ENCODE assay signal across 16 mouse cellular contexts in the genomic region with DNA sequence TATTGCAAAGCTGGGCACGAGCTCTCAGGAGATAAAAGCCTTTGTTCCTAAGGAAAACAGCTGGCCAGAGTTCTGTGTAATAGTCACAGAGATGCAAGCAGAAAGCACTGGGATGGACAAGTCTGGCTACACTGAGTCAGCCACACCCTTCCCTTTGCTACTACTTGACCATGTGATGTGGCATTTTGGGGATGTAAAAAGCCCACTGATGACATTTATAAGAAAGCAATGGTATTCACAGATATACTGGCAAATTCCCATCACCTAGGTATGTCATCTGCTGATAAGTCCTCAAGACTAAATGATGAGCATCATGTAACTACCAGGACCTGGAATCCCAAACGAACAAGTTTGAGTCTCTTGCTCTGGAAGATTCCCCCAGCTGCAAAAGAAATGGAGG.
DNase-seq lines count a peak whose midpoint lies in the region; ATAC-seq and TF ChIP-seq lines count a peak whose summit lies in the region.
"Had no signal": no experiment of that assay in that cellular context is flagged by ENCODE, and none has a peak within 500 bp of the region (broad histone marks: within the 10 kb centered on the region; RNA-seq: fewer than 3 reads in every experiment).

No protein-coding gene starts in this region.

- H3K79me2 ChIP-seq in C2C12 (ENCODE audit: control insufficient read depth, insufficient read depth) = peaks cover 5% of the 10 kb centered on the region

- no peaks in the 10 kb centered on the region for H3K9me3 ChIP-seq in forebrain, embryonic 12.5 days
- no peaks in the 10 kb centered on the region for H3K9me3 ChIP-seq in forebrain, postnatal 0 days (ENCODE audit: low read length)
- no peaks in the 10 kb centered on the region for H3K9me3 ChIP-seq in heart, postnatal 0 days (replicated peaks; ENCODE audit: control insufficient read depth, low read length)
- H3K9me3 ChIP-seq in liver, embryonic 12.5 days (replicated peaks) = no peaks in the 10 kb centered on the region
- H3K9me3 ChIP-seq: forebrain, embryonic 15.5 days; limb, embryonic 15.5 days; lung, embryonic 15.5 days had no signal

- H3K4me3 ChIP-seq in forebrain, embryonic 12.5 days (replicated peaks) = no peak overlapping the region
- H3K4me3 ChIP-seq in forebrain, postnatal 0 days (ENCODE audit: low read depth, low read length) = no peak overlapping the region
- H3K4me3 ChIP-seq in heart, postnatal 0 days (ENCODE audit: low read depth, low read length) = no peak overlapping the region
- no peak overlapping the region for H3K4me3 ChIP-seq in C2C12 (ENCODE audit: insufficient read depth, poor library complexity, severe bottlenecking)
- H3K4me3 ChIP-seq in liver, embryonic 12.5 days = no peak overlapping the region
- H3K4me3 ChIP-seq: forebrain, embryonic 15.5 days; limb, embryonic 15.5 days; lung, embryonic 15.5 days had no signal

- H3K4me1 ChIP-seq in forebrain, embryonic 12.5 days = peaks cover 81% of the 10 kb centered on the region
- H3K4me1 ChIP-seq in forebrain, postnatal 0 days (ENCODE audit: insufficient read depth) = no peaks in the 10 kb centered on the region; the same call in 1 of the 2 replicates
- peaks cover 58% of the 10 kb centered on the region for H3K4me1 ChIP-seq in heart, postnatal 0 days (ENCODE audit: control insufficient read depth, insufficient read depth)
- H3K4me1 ChIP-seq in liver, embryonic 12.5 days = peaks cover 97% of the 10 kb centered on the region

- TF ChIP-seq EP300 in heart, postnatal 0 days (IDR thresholded peaks at IDR 0.05; ENCODE audit: low read depth) = no peak

- H3K4me2 ChIP-seq in forebrain, embryonic 12.5 days = no peak overlapping the region
- no peak overlapping the region for H3K4me2 ChIP-seq in forebrain, postnatal 0 days (ENCODE audit: low read depth)
- H3K4me2 ChIP-seq in heart, postnatal 0 days (ENCODE audit: low read depth, low read length) = no peak overlapping the region
- peak overlapping the region; percentile 35 for H3K4me2 ChIP-seq in liver, embryonic 12.5 days
- H3K4me2 ChIP-seq: forebrain, embryonic 15.5 days; limb, embryonic 15.5 days; lung, embryonic 15.5 days had no signal

- DNase-seq in forebrain, postnatal 0 days = no peak
- no peak for DNase-seq in heart, postnatal 0 days (ENCODE audit: low spot score)
- no peak for DNase-seq in heart, adult 11 months
- no peak for DNase-seq in urinary bladder, postnatal 36 days (ENCODE audit: low spot score in 2 of 2)
- DNase-seq in kidney, postnatal 4 days = no peak
- DNase-seq: adrenal gland, adult 2 months; cerebellum, adult 18-20 months; kidney, postnatal 14 days; right cerebral cortex, postnatal 14 days; thymus, postnatal 36 days had no signal

- TF ChIP-seq CTCF in forebrain, postnatal 0 days (IDR thresholded peaks at IDR 0.05; ENCODE audit: low read depth) = no peak
- no peak for TF ChIP-seq CTCF in heart, postnatal 0 days (IDR thresholded peaks at IDR 0.05; ENCODE audit: low read depth)
- no peak for TF ChIP-seq CTCF in C2C12 (IDR thresholded peaks at IDR 0.05; ENCODE audit: control insufficient read depth, insufficient read depth, insufficient read length)

- no peak overlapping the region for H3K9ac ChIP-seq in forebrain, embryonic 12.5 days
- H3K9ac ChIP-seq in forebrain, postnatal 0 days = no peak overlapping the region
- no peak overlapping the region for H3K9ac ChIP-seq in heart, postnatal 0 days (replicated peaks; ENCODE audit: low read depth, low read length)
- no peak overlapping the region for H3K9ac ChIP-seq in liver, embryonic 12.5 days
- H3K9ac ChIP-seq: forebrain, embryonic 15.5 days; limb, embryonic 15.5 days; lung, embryonic 15.5 days had no signal

- 0 out of 2 replicates have a peak overlapping the region, but pooled peaks have one; percentile 42 for H3K27ac ChIP-seq in forebrain, embryonic 12.5 days
- H3K27ac ChIP-seq in forebrain, postnatal 0 days (ENCODE audit: low read depth, low read length) = no peak overlapping the region
- no peak overlapping the region for H3K27ac ChIP-seq in heart, postnatal 0 days (ENCODE audit: low read depth)
- no peak overlapping the region for H3K27ac ChIP-seq in liver, embryonic 12.5 days
- H3K27ac ChIP-seq: forebrain, embryonic 15.5 days; limb, embryonic 15.5 days; lung, embryonic 15.5 days had no signal

- peaks cover 2% of the 10 kb centered on the region for H3K79me3 ChIP-seq in C2C12 (ENCODE audit: low read depth)

- peaks cover 33% of the 10 kb centered on the region for H3K36me3 ChIP-seq in forebrain, embryonic 12.5 days (replicated peaks)
- H3K36me3 ChIP-seq in forebrain, postnatal 0 days (ENCODE audit: insufficient read depth) = no peaks in the 10 kb centered on the region
- peaks cover 9% of the 10 kb centered on the region for H3K36me3 ChIP-seq in heart, postnatal 0 days (replicated peaks; ENCODE audit: control insufficient read depth, insufficient read depth, low read length)
- H3K36me3 ChIP-seq in C2C12 (ENCODE audit: control insufficient read depth, insufficient read depth) = peaks cover 5% of the 10 kb centered on the region
- peaks cover 19% of the 10 kb centered on the region for H3K36me3 ChIP-seq in liver, embryonic 12.5 days
- H3K36me3 ChIP-seq: forebrain, embryonic 15.5 days; lung, embryonic 15.5 days had no signal

- no peaks in the 10 kb centered on the region for H3K27me3 ChIP-seq in forebrain, embryonic 12.5 days
- H3K27me3 ChIP-seq in forebrain, postnatal 0 days (ENCODE audit: insufficient read depth, low read length) = no peaks in the 10 kb centered on the region
- no peaks in the 10 kb centered on the region for H3K27me3 ChIP-seq in heart, postnatal 0 days (ENCODE audit: control insufficient read depth, insufficient read depth, low read length)
- no peaks in the 10 kb centered on the region for H3K27me3 ChIP-seq in C2C12 (ENCODE audit: control insufficient read depth, insufficient read depth, insufficient read length)
- H3K27me3 ChIP-seq in liver, embryonic 12.5 days (replicated peaks) = no peaks in the 10 kb centered on the region
- H3K27me3 ChIP-seq: forebrain, embryonic 15.5 days; limb, embryonic 15.5 days; lung, embryonic 15.5 days had no signal

- WGBS in forebrain, embryonic 12.5 days = 62% methylated on average over 2 of the region's 2 CpGs
- 75% methylated on average over 2 of the region's 2 CpGs for WGBS in forebrain, postnatal 0 days
- WGBS in heart, postnatal 0 days = 66% methylated on average over 2 of the region's 2 CpGs
- 50% methylated on average over 2 of the region's 2 CpGs for WGBS in liver, embryonic 12.5 days (ENCODE audit: insufficient replicate concordance)

- ATAC-seq in forebrain, embryonic 12.5 days (ENCODE audit: low FRiP score) = no peak
- ATAC-seq in forebrain, postnatal 0 days = no peak
- ATAC-seq in heart, postnatal 0 days (ENCODE audit: insufficient read depth, low read depth) = 0 out of 2 replicates have a peak, but pooled peaks have one; percentile 15
- no peak for ATAC-seq in liver, embryonic 12.5 days
- ATAC-seq: forebrain, embryonic 15.5 days had no signal

- H3ac ChIP-seq in C2C12 (ENCODE audit: control insufficient read depth, insufficient read length, low read depth) = no peak overlapping the region

TF ChIP-seq in C2C12, 6 proteins besides CTCF, POLR2A, EP300 and RAD21:
- peak; percentile 42 for TF ChIP-seq USF1 (IDR thresholded peaks at IDR 0.05; ENCODE audit: low read depth)
- no peak for TF ChIP-seq FOSL1 (IDR thresholded peaks at IDR 0.05; ENCODE audit: insufficient read depth, low read length, poor library complexity, severe bottlenecking)
- no peak for TF ChIP-seq CEBPB (IDR thresholded peaks at IDR 0.05; ENCODE audit: low read depth)
- TF ChIP-seq MYOG (IDR thresholded peaks at IDR 0.05; ENCODE audit: control insufficient read depth, extremely low read depth, insufficient read length) = no peak
